Mouse (Mus musculus) hindbrain, embryonic 12.5 days (tissue): ENCODE results near the gene Cemip. TPM values are rescaled to one million over a fixed set of nuclear protein-coding genes. Genes with fewer than 3 reads are reported as not detected.
A peak's percentile ranks its signal among the peaks of the same experiment; 100 is the strongest.

Source experiments
- ATAC-seq: fragments of 200-750 bp; cut with Nextera tagmentation; 2 replicates; pipeline ENCODE4 v1.8.0; 2017; ENCODE audit warnings: moderate TSS enrichment; ENCODE audit not compliant: low FRiP score
- H3K27ac ChIP-seq: fragments of 300-500 bp; sonication (generic); 2 replicates; pipeline ENCODE4 v1.5.1; 2016; ENCODE audit warnings: mild to moderate bottlenecking
- H3K27me3 ChIP-seq: fragments of 300-500 bp; sonication (generic); 2 replicates; pipeline ENCODE4 v1.6.1; 2016; ENCODE audit warnings: mild to moderate bottlenecking
- H3K36me3 ChIP-seq: fragments of 300-500 bp; sonication (generic); 2 replicates; pipeline ENCODE4 v1.6.1; 2016; ENCODE audit warnings: mild to moderate bottlenecking
- H3K4me1 ChIP-seq: fragments of 300-500 bp; sonication (generic); 2 replicates; pipeline ENCODE4 v1.6.1; 2016
- H3K4me2 ChIP-seq: fragments of 300-500 bp; sonication (generic); replicated peaks from 2 replicates; pipeline ENCODE4 v1.6.1; 2016; ENCODE audit warnings: mild to moderate bottlenecking
- H3K4me3 ChIP-seq: fragments of 300-500 bp; sonication (generic); 2 replicates; pipeline ENCODE4 v1.5.1; 2016; ENCODE audit warnings: mild to moderate bottlenecking
- H3K9ac ChIP-seq: fragments of 300-500 bp; sonication (generic); 2 replicates; pipeline ENCODE4 v1.6.1; 2016; ENCODE audit warnings: mild to moderate bottlenecking, moderate library complexity
- H3K9me3 ChIP-seq: fragments of 300-500 bp; sonication (generic); replicated peaks from 2 replicates; pipeline ENCODE4 v1.6.1; 2016; ENCODE audit warnings: mild to moderate bottlenecking
- WGBS: fragments of 180-500 bp; shearing (Covaris S2); methylation state at CpG from one replicate; pipeline ENCODE4 v1.1.7; 2016; 5-methylcytosine and 5-hydroxymethylcytosine counted together
- polyA plus RNA-seq: library from polyadenylated mRNA; unstranded; fragments of >200 nt; fragmentation: Nextera tagmentation; extraction: Ambion mirVana; gene quantifications from 2 replicates; pipeline ENCODE4 v1.2.1, GENCODE M21; 2016

Cemip gene
- polyA plus RNA-seq, 1 experiment from 2014 or later = 0.85 TPM

DNA sequence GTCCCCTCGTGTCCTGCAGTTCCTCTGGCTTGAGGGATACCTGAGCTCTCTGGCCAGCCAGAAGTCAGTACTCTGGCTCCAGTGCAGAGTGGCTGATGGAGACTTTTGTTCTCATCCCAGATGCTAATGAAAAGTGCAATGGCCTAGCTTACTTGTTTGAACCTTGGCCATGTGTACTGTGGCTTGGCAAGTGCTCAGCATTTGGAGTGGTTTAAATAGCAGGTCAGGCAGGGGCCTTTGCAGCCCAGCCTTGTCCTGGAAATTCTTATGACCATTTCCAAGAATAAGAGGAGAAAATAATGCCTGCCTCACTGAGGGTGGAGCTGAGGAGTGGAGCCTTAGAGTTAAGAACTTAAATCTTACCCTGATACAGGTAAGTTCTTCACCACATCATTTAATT, 43.6 kb downstream of the Cemip start:
- Histone ChIP-seq H3K4me3 (no peak overlapping the region), H3K27ac (no peak overlapping the region), H3K9me3 (no peaks in the 10 kb centered on the region), H3K9ac (no peak overlapping the region), H3K4me1 (0 out of 2 replicates have a peak, but pooled peaks cover 2% of the 10 kb centered on the region), H3K4me2 (no peak overlapping the region), H3K36me3 (no peaks in the 10 kb centered on the region), H3K27me3 (no peaks in the 10 kb centered on the region)
- ATAC-seq = no peak
- 72% methylated on average over 1 of the region's 1 CpGs for WGBS

DNA sequence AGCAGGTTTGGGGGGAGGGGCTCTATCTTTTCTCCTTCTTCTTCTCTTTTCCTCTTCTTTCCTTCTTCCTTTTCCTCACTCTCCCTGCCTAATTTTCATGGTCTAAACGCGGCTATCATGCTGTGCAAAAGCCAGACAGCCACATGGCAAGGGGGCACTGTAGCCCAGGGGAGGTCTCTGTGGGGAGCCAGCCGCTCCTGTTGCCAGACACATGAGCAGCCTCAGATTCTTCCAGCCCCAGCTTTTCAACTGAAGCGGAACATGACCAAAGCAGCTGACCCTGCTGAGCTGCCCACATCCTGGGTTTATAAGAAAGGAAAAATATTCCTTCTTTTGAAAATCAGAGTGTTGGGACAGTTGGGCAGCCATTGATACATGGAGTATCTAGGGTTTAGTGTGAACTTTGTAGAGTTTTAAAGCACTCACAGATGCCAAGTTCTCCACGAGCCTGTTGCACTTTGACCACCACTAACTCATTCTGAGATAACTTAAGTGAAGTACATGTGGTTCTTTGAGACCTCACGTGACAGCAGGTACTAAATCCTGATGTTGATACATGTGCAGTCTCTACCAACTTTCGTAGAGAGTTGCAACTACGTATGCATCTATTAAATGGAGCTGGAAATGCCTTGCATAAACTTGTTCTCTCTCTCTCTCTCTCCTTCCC, 46.3 kb downstream of the Cemip start:
- ATAC-seq = no peak
- H3K36me3 ChIP-seq = no peaks in the 10 kb centered on the region
- H3K9me3 ChIP-seq = no peaks in the 10 kb centered on the region
- 0 out of 2 replicates have a peak, but pooled peaks cover 2% of the 10 kb centered on the region for H3K4me1 ChIP-seq
- no peaks in the 10 kb centered on the region for H3K27me3 ChIP-seq
- H3K27ac ChIP-seq = no peak overlapping the region
- WGBS = 60% methylated on average over 8 of the region's 8 CpGs
- H3K4me2 ChIP-seq = no peak overlapping the region
- no peak overlapping the region for H3K9ac ChIP-seq
- no peak overlapping the region for H3K4me3 ChIP-seq

DNA sequence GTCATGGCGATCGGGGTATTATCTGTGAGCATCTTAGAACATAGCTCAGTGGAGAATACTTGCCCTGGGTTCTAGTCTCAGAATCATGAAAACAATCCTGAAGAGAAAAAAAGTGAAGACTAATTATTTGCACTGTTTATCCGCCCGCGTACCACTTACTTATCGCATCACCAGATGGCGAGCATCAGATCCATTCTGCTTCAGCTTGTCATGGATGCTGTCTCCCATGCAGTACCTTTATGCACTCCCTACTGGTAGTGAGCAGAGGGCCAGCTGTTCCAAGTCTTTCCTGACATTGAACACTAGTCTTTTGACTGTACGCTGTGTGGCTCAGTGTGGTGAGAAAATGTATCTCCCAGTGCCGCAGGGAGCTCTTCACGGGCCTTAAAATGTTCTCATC, 47.7 kb downstream of the Cemip start:
- ATAC-seq = no peak
- 94% methylated on average over 10 of the region's 10 CpGs for WGBS
- H3K9ac ChIP-seq = no peak overlapping the region

DNA sequence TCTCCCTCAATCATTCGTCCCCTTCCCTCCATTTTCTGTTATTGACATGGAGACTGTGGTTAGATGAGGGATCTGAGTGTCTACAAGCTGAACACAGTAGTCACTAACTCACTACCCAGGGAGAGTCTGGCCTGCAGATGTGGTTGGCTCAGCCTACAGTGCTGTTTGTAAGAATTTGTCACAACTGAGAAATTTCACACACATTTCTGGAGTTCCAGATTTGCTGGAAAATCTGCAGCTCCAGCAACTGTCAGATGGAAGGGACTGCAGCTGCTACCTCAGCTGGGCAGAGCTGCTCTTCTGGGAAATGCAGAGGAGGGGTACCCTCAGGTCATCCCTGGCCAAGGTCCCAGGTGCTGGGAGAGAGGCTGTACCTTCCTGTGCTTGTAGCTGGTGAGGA, 53.5 kb downstream of the Cemip start:
- H3K9ac ChIP-seq = no peak overlapping the region
- H3K27ac ChIP-seq = no peak overlapping the region
- H3K27me3 ChIP-seq = no peaks in the 10 kb centered on the region
- ATAC-seq = no peak
- no peak overlapping the region for H3K4me2 ChIP-seq
- H3K36me3 ChIP-seq = no peaks in the 10 kb centered on the region
- H3K9me3 ChIP-seq = no peaks in the 10 kb centered on the region
- H3K4me1 ChIP-seq = 0 out of 2 replicates have a peak, but pooled peaks cover 2% of the 10 kb centered on the region
- 88% methylated on average over 1 of the region's 1 CpGs for WGBS
- no peak overlapping the region for H3K4me3 ChIP-seq

More for the DNA sequence above, 47.7 kb downstream of the Cemip start:
- Histone ChIP-seq H3K36me3 (no peaks in the 10 kb centered on the region), H3K4me3 (no peak overlapping the region), H3K4me2 (no peak overlapping the region), H3K4me1 (0 out of 2 replicates have a peak, but pooled peaks cover 2% of the 10 kb centered on the region), H3K9me3 (no peaks in the 10 kb centered on the region), H3K27me3 (no peaks in the 10 kb centered on the region), H3K27ac (no peak overlapping the region)

DNA sequence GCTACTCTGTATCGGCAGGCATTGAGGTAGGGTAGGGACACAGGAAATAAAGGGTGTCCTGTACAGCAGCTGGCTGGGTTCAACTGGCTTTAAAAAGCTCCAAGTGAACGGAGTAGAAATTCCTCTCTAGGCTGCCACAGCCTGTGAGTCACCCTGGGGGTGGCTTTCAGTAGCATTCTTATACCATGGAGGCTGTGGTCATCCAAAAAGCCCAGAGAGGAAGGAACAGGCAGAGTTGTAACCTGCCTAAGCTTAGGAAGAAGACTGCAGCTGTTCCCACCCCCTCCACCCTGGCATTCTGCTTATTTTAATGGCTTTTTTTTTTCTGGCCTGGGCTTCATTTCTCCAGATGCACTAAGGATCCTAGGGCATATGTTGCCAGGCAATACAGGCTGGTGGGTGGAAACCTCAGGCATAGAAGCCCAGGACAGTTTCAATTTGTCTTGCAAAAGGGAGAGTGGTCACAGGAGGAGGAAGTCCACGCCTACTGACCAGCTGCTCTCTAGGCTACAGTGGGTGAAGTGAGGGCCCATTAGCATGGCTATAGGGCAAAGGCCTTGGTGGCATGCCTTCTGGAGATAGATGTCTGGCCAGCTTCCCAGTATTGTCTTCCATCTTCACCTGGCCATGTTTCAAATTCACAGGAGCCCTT, 57.1 kb downstream of the Cemip start:
- Histone ChIP-seq H3K27me3 (no peaks in the 10 kb centered on the region), H3K9ac (no peak overlapping the region), H3K4me2 (no peak overlapping the region), H3K9me3 (no peaks in the 10 kb centered on the region), H3K27ac (no peak overlapping the region), H3K36me3 (no peaks in the 10 kb centered on the region), H3K4me1 (0 out of 2 replicates have a peak, but pooled peaks cover 2% of the 10 kb centered on the region), H3K4me3 (no peak overlapping the region)
- peak; percentile 35; the same call in 1 of the 2 replicates for ATAC-seq
- WGBS = 53% methylated on average over 3 of the region's 3 CpGs

GRCm38 (mm10) chr7:84028368-84028767, 57.9 kb downstream of the Cemip start:
- no peak overlapping the region for H3K9ac ChIP-seq
- ATAC-seq = no peak

DNA sequence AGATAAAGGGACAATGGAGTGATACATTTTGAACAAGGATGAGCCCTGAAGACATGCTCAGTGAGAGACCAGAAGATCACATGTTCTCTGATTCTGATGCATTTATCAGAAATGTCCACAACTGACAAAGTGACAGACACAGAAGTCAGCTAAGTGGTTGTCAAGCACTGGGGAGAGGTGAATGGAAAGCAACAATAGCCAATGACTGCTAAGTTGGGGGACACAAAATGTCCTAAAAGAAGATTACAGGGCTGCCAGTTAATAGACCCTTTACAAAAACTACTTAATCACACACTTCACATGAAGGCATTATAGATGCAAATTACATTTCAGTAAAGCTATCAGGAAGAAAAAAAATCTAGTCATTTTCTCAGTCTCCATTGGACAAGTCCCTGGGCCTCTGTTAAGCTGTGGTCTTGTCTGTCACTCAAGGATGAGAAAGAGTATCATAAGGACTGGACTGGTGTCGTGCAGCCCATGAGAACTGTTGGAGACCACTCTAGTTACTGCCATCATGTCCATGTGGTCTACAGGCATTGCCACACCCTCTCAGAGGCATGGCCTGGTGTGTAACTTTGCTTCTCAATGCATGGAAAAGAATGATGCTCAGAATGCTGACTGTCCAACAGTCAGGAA, 59.2 kb downstream of the Cemip start:
- WGBS = 75% methylated on average over 1 of the region's 1 CpGs
- no peak for ATAC-seq

More at GRCm38 (mm10) chr7:84028368-84028767, 57.9 kb downstream of the Cemip start:
- H3K36me3 ChIP-seq = no peaks in the 10 kb centered on the region
- H3K27me3 ChIP-seq = no peaks in the 10 kb centered on the region
- no peaks in the 10 kb centered on the region for H3K9me3 ChIP-seq
- WGBS = 79% methylated on average over 4 of the region's 4 CpGs
- 0 out of 2 replicates have a peak, but pooled peaks cover 2% of the 10 kb centered on the region for H3K4me1 ChIP-seq
- H3K27ac ChIP-seq = no peak overlapping the region
- no peak overlapping the region for H3K4me2 ChIP-seq
- H3K4me3 ChIP-seq = no peak overlapping the region

DNA sequence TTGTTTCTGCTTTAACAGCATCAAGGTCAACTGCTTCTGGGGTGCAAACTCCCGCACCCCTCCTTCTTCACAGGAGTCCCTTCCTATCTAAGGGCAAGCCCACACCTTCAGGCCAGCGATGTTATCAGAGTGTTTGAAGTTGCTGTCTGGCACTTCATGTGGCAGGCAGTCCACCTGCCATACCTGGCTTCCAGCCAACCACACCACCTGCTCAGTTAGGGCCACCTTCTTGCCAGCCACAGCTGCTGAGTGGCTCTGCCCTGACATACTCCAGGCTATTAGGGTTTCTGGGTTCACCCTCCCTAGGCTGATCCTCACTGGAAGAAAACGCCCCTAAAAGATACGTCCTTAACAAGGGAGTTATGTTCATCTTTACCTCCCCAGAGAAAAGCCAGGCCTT, 60.2 kb downstream of the Cemip start:
- WGBS = 92% methylated on average over 4 of the region's 4 CpGs
- H3K27ac ChIP-seq = no peak overlapping the region
- no peaks in the 10 kb centered on the region for H3K9me3 ChIP-seq
- H3K36me3 ChIP-seq = no peaks in the 10 kb centered on the region
- ATAC-seq = no peak
- H3K27me3 ChIP-seq = no peaks in the 10 kb centered on the region
- 0 out of 2 replicates have a peak, but pooled peaks cover 2% of the 10 kb centered on the region for H3K4me1 ChIP-seq
- H3K4me2 ChIP-seq = no peak overlapping the region
- no peak overlapping the region for H3K4me3 ChIP-seq
- no peak overlapping the region for H3K9ac ChIP-seq

More for the DNA sequence above, 59.2 kb downstream of the Cemip start:
- 0 out of 2 replicates have a peak, but pooled peaks cover 2% of the 10 kb centered on the region for H3K4me1 ChIP-seq
- no peaks in the 10 kb centered on the region for H3K36me3 ChIP-seq
- no peak overlapping the region for H3K4me2 ChIP-seq
- H3K9ac ChIP-seq = no peak overlapping the region
- no peak overlapping the region for H3K27ac ChIP-seq
- no peaks in the 10 kb centered on the region for H3K9me3 ChIP-seq
- no peak overlapping the region for H3K4me3 ChIP-seq
- H3K27me3 ChIP-seq = no peaks in the 10 kb centered on the region

DNA sequence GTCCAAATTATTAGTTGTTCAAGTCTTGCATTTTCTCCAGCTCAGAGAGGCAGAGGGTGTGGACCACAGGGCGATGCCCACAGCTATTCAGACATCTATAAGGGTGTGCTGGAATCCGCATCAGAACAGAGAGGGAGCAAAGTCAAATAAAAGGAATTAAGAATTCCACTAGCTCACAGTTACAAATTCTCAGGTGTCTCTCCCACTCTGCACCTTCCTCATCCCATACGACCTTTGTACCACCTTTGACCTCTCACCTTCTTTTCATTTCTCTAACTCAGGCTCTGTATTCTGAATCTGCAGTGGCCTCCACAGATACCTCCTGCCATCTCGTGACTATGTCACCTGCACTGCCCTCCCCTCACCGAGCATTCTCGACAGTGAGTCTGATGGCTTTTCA, 62.8 kb downstream of the Cemip start:
- Histone ChIP-seq H3K9ac (no peak overlapping the region), H3K9me3 (no peaks in the 10 kb centered on the region), H3K36me3 (no peaks in the 10 kb centered on the region), H3K4me1 (no peaks in the 10 kb centered on the region), H3K27ac (no peak overlapping the region), H3K4me3 (no peak overlapping the region), H3K27me3 (no peaks in the 10 kb centered on the region), H3K4me2 (no peak overlapping the region)
- ATAC-seq = no peak
- WGBS = 80% methylated on average over 6 of the region's 6 CpGs

DNA sequence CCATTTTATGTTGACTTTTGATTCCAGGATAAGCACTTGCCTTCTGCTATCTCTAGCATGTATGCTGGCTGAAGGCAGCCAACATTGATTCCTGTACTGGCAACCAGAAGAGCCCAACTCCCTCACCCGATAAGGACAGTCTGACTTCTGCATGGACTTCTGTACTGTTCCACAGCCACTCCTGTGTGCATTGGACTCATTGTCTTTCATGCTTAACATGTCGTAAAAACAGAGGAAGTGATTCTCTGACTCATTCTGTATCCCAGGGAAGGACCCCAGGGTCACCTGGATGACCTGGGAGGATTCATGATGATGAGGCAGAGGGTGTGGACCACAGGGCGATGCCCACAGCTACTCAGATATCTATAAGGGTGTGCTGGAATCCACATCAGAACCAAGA, 63.8 kb downstream of the Cemip start:
- 84% methylated on average over 3 of the region's 3 CpGs for WGBS
- Histone ChIP-seq H3K27me3 (no peaks in the 10 kb centered on the region), H3K9me3 (no peaks in the 10 kb centered on the region), H3K4me3 (no peak overlapping the region), H3K9ac (no peak overlapping the region), H3K4me2 (no peak overlapping the region), H3K36me3 (no peaks in the 10 kb centered on the region), H3K27ac (no peak overlapping the region), H3K4me1 (0 out of 2 replicates have a peak, but pooled peaks cover 3% of the 10 kb centered on the region)
- no peak for ATAC-seq

GRCm38 (mm10) chr7:84019381-84019780, 66.9 kb downstream of the Cemip start:
- ATAC-seq = no peak

More at GRCm38 (mm10) chr7:84019381-84019780, 66.9 kb downstream of the Cemip start:
- no peak overlapping the region for H3K27ac ChIP-seq
- no peak overlapping the region for H3K4me2 ChIP-seq
- no peaks in the 10 kb centered on the region for H3K9me3 ChIP-seq
- no peaks in the 10 kb centered on the region for H3K27me3 ChIP-seq
- no peak overlapping the region for H3K4me3 ChIP-seq
- no peak overlapping the region for H3K9ac ChIP-seq
- no peaks in the 10 kb centered on the region for H3K36me3 ChIP-seq
- 0 out of 2 replicates have a peak, but pooled peaks cover 3% of the 10 kb centered on the region for H3K4me1 ChIP-seq
